Mouse (Mus musculus) midbrain, embryonic 14.5 days (tissue): ENCODE measurements around the gene Rpl6. TPM values are rescaled to one million over a fixed set of nuclear protein-coding genes. Genes with fewer than 3 reads are reported as not detected.

Experiments used
- ATAC-seq: fragments of 200-750 bp; cut with Nextera tagmentation; 2 replicates; pipeline ENCODE4 v1.8.0; 2017; ENCODE audit warnings: moderate number of reproducible peaks, moderate library complexity; ENCODE audit not compliant: low FRiP score, low TSS enrichment
- DNase-seq: peaks from one replicate; pipeline ENCODE4 v3.0.0-alpha.2; 2015
- H3K27ac ChIP-seq: fragments of 300-500 bp; sonication (generic); replicated peaks from 2 replicates; pipeline ENCODE4 v1.5.1; 2014; ENCODE audit warnings: mild to moderate bottlenecking, low read depth, low read length, moderate library complexity
- H3K27me3 ChIP-seq: fragments of 300-500 bp; sonication (generic); 2 replicates; pipeline ENCODE4 v1.6.1; 2014; ENCODE audit warnings: low read length, control low read depth, mixed read lengths; ENCODE audit not compliant: control insufficient read depth, insufficient read depth
- H3K36me3 ChIP-seq: fragments of 300-500 bp; sonication (generic); 2 replicates; pipeline ENCODE4 v1.6.1; 2014; ENCODE audit warnings: low read length, control low read depth; ENCODE audit not compliant: control insufficient read depth, insufficient read depth
- H3K4me1 ChIP-seq: fragments of 300-500 bp; sonication (generic); 2 replicates; pipeline ENCODE4 v1.6.1; 2014; ENCODE audit warnings: mild to moderate bottlenecking, antibody characterized with exemption, low read length, control low read depth; ENCODE audit not compliant: control insufficient read depth, insufficient read depth
- H3K4me2 ChIP-seq: fragments of 300-500 bp; sonication (generic); 2 replicates; pipeline ENCODE4 v1.6.1; 2014; ENCODE audit warnings: mild to moderate bottlenecking, low read length, moderate library complexity
- H3K4me3 ChIP-seq: fragments of 300-500 bp; sonication (generic); replicated peaks from 2 replicates; pipeline ENCODE4 v1.5.1; 2014; ENCODE audit warnings: low read depth, low read length
- H3K9ac ChIP-seq: fragments of 300-500 bp; sonication (generic); replicated peaks from 2 replicates; pipeline ENCODE4 v1.6.1; 2014; ENCODE audit warnings: mild to moderate bottlenecking, low read length, moderate library complexity
- H3K9me3 ChIP-seq: fragments of 300-500 bp; sonication (generic); 2 replicates; pipeline ENCODE4 v1.6.1; 2016; ENCODE audit warnings: low read length, control low read depth, mixed read lengths; ENCODE audit not compliant: control insufficient read depth
- WGBS: fragments of 180-500 bp; shearing (Covaris S2); extraction: QIAGEN DNeasy Blood & Tissue Kit; methylation state at CpG from one replicate; pipeline ENCODE4 v1.1.7; 2014; 5-methylcytosine and 5-hydroxymethylcytosine counted together
- polyA plus RNA-seq: library from polyadenylated mRNA; unstranded; fragments of >200 nt; fragmentation: Nextera tagmentation; extraction: Ambion mirVana; gene quantifications from 2 replicates; pipeline ENCODE4 v1.2.1, GENCODE M21; 2014

The Rpl6 gene
- polyA plus RNA-seq, 1 experiment from 2014 or later: 438 TPM

DNA sequence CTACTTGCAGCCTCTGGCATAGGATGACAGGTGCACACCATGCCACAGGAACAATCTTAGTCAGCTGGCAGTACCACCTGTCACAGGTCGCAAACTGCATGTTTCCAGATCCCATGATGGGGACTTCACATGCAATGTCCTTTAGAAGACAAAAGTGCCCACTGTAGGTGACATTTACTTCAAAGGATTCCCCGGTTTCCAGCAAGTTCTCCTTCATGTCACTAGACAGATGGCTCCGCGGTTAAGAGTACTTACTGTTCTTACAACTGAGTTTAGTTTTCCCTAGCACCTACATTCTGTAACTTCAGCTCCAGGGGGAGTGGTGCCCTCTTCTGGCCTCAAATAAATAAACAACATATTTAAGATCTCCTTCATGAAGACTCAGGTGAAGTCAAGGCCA is 31.4 kb upstream of the Rpl6 start:
- peak; percentile 52 for DNase-seq
- Histone ChIP-seq H3K4me1 (no peaks in the 10 kb centered on the region), H3K9ac (no peak overlapping the region), H3K27ac (no peak overlapping the region), H3K4me2 (no peak overlapping the region), H3K27me3 (no peaks in the 10 kb centered on the region), H3K4me3 (no peak overlapping the region), H3K36me3 (peaks cover 20% of the 10 kb centered on the region), H3K9me3 (no peaks in the 10 kb centered on the region)
- no peak for ATAC-seq
- 92% methylated on average over 4 of the region's 4 CpGs for WGBS

DNA sequence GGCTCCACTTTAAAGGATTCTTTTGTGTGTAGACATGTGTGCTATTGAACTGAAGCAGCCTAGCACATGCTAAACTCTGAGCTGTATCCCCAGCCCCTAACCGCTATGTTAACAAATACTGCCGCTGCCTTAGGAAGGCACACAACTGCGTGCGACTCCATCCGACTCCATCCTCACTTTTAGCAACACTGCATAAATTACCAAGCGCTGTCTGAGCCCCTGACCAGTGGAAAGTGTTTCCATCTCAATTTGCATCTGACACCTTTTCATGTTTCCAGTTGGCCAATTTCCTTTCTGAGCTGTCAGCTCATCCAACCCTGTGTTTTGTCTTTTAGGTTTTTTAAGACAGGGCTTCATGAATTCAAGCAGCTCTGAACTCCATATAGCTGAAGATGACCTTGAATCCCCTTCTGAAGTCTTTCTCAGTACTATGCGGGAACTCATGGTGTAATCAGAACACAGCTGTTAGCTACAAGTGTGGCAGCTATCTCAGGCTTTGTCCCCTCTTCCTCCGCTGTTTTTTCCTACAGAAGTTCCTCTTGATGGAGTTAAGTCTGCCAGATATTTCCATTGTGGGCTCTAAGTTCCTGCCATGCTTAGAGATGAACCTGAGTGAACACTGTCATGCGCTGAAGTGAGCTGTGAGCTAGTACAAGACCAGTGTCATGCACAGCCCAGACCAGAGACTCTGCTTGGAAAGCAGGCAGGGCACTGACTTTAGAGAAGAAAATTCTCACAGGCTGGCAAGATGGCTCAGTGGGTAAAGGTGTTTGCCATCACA is 25.0 kb upstream of the Rpl6 start:
- no peak overlapping the region for H3K4me2 ChIP-seq
- WGBS: 55% methylated on average over 9 of the region's 9 CpGs
- H3K27me3 ChIP-seq: no peaks in the 10 kb centered on the region
- DNase-seq (no peak), ATAC-seq (no peak)
- peaks cover under 1% of the 10 kb centered on the region; the same call in 1 of the 2 replicates for H3K36me3 ChIP-seq
- H3K9me3 ChIP-seq: no peaks in the 10 kb centered on the region
- 0 out of 2 replicates have a peak, but pooled peaks cover 6% of the 10 kb centered on the region for H3K4me1 ChIP-seq
- no peak overlapping the region for H3K4me3 ChIP-seq
- H3K9ac ChIP-seq: no peak overlapping the region
- H3K27ac ChIP-seq: no peak overlapping the region; the same call in 1 of the 2 replicates

DNA sequence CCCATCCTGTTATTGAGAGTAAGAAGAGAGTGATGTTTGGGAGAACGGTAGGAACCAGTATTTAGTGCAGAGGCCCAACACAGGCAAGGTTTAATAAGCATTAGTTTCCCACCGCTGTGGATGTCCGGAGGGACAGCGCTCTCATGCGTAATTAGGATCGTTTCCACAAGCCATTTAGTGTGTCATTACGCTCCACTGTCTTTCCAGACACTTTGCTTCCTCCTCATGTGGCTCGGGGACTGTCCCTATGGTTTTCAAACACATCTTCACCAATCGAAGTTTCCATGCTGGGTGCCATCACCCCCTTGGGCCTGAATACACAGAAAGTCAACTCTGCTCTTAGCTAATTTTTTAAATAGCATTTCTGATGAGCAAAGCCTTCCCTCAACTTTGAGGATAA is 21.0 kb upstream of the Rpl6 start:
- no peaks in the 10 kb centered on the region for H3K36me3 ChIP-seq
- H3K4me1 ChIP-seq: peaks cover 21% of the 10 kb centered on the region
- no peak overlapping the region for H3K9ac ChIP-seq
- no peaks in the 10 kb centered on the region for H3K27me3 ChIP-seq
- 74% methylated on average over 9 of the region's 9 CpGs for WGBS
- no peak overlapping the region for H3K4me3 ChIP-seq
- no peak overlapping the region for H3K4me2 ChIP-seq
- no peak overlapping the region for H3K27ac ChIP-seq
- H3K9me3 ChIP-seq: no peaks in the 10 kb centered on the region
- no peak for DNase-seq
- ATAC-seq: no peak

DNA sequence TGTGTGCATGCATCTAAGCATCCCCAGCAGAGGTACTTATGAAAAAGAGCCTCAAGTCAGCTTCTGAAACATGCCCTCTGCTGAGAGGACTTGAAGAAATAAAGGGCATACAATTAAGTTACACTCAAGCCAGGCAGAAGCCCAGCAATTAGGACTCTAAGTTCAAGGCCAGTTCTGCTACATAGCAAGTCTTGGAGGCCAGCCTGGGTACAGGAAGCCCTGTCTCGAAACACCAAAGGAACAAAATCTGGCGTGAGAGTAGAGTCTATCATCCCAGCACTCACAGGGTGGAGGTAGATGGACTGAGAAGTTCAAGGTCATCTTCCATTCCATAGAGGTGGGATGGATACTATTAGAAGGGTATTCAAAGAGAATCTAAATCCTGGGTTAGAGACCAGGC is 19.9 kb upstream of the Rpl6 start:
- H3K9me3 ChIP-seq: no peaks in the 10 kb centered on the region
- no peak overlapping the region for H3K4me2 ChIP-seq
- H3K9ac ChIP-seq: no peak overlapping the region
- H3K4me1 ChIP-seq: peaks cover 27% of the 10 kb centered on the region
- H3K27me3 ChIP-seq: no peaks in the 10 kb centered on the region
- ATAC-seq: no peak
- 76% methylated on average over 2 of the region's 2 CpGs for WGBS
- no peak for DNase-seq
- H3K4me3 ChIP-seq: no peak overlapping the region
- H3K36me3 ChIP-seq: no peaks in the 10 kb centered on the region
- H3K27ac ChIP-seq: peak overlapping the region; percentile 32; the same call in 1 of the 2 replicates

DNA sequence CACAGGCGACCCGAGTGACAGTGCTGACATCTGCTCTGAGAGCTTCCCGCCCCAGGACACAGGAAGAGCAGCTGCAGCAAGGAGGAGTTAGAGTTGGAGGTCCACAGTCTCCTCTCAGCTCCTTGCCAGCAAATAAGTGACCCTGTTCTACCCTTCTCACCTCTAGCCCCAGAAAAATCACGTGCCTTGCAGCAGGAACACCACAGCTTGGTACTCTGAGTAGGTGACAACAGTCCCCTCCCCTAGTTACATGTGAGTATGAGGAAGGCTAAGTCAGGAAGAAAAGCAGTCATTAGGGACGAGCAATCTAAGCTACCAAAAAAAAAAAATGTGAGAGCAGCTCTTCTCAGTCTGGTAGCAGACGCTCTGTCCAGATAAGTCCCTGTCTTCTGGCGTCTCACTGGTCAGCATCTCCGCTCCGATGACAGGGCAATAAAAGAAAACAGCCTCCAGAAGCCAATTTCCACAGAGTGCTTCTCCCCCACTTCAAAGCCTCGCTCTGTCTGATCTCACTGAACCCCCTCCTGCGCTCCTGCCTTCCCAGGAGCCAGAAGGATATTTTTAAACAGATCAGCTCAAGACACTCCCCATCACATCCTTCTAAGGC is 19.2 kb upstream of the Rpl6 start:
- Histone ChIP-seq H3K9ac (no peak overlapping the region), H3K4me2 (no peak overlapping the region), H3K36me3 (no peaks in the 10 kb centered on the region), H3K27ac (peak overlapping the region; percentile 32), H3K27me3 (no peaks in the 10 kb centered on the region), H3K4me3 (no peak overlapping the region), H3K9me3 (no peaks in the 10 kb centered on the region), H3K4me1 (peaks cover 29% of the 10 kb centered on the region)
- DNase-seq (peak; percentile 41), ATAC-seq (no peak)
- 46% methylated on average over 11 of the region's 11 CpGs for WGBS

DNA sequence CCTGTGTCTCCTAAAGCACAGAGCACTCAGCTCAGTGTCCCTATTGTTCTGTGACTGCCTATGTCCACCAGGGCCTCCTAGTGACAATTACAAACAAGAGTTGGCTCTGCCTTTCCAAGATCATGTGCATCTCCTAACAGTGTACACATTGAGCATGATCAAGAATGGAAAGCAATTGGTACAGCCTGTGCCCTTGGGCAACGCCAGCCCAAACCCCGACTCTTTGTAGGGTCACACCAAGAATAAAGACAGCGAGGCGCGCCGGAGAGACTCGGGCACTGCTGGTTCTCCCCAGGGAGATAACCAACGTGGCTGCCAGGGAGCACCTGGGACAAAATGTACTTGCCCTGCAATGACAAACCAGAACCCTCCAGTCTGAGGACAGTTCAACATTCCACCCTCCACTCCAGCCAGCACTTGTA is 16.7 kb upstream of the Rpl6 start:
- H3K27ac ChIP-seq: no peak overlapping the region
- H3K9me3 ChIP-seq: no peaks in the 10 kb centered on the region
- H3K27me3 ChIP-seq: no peaks in the 10 kb centered on the region
- peaks cover 36% of the 10 kb centered on the region for H3K4me1 ChIP-seq
- ATAC-seq: no peak
- H3K4me3 ChIP-seq: no peak overlapping the region
- no peak overlapping the region for H3K9ac ChIP-seq
- no peak for DNase-seq
- 71% methylated on average over 8 of the region's 8 CpGs for WGBS
- no peak overlapping the region for H3K4me2 ChIP-seq
- no peaks in the 10 kb centered on the region for H3K36me3 ChIP-seq

DNA sequence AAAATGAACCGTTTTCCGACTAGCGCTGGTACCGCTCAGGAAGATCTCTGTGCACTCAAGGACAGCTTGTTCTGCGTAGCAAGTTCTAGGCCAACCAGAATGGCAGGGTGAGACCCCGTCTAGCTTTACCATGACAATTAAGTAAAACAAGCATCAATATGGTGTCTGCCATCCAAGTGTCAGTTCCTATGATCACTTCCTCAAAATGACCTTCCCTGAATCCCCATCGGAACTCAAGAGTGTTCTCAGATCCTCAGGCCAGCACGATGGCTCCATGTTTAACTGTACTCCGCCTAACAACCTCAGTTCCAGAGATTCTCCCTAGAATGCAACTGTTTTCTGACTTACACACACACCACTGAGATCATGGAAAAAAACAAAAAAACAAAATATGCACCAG is 16.0 kb upstream of the Rpl6 start:
- H3K9ac ChIP-seq: no peak overlapping the region

DNA sequence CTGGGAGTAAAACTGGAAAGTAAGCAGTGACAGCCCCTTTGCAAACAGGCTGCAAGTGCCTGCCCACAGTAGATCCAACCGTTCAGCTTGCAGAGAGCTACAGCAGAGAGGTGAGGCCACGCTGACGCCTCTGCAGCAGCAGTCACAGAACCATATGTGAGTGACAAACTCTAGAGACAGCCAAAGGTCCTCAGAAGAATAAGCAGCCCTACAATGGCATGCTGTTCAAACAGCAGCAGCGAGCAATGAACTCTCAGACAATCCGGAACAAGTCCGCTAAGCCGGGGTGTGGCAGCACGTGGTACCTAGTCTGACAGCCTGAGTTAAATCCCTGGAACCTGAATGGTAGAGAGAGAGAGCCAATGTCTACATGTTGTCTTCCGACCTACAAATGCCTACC is 15.1 kb upstream of the Rpl6 start:
- 67% methylated on average over 9 of the region's 9 CpGs for WGBS
- Histone ChIP-seq H3K9ac (no peak overlapping the region), H3K27ac (no peak overlapping the region), H3K4me1 (peaks cover 33% of the 10 kb centered on the region), H3K4me3 (no peak overlapping the region), H3K27me3 (no peaks in the 10 kb centered on the region), H3K9me3 (no peaks in the 10 kb centered on the region), H3K36me3 (no peaks in the 10 kb centered on the region), H3K4me2 (no peak overlapping the region)
- DNase-seq (no peak), ATAC-seq (no peak)

More for the DNA sequence above, 16.0 kb upstream of the Rpl6 start:
- Histone ChIP-seq H3K4me2 (no peak overlapping the region), H3K27ac (no peak overlapping the region), H3K27me3 (no peaks in the 10 kb centered on the region), H3K4me1 (peaks cover 36% of the 10 kb centered on the region), H3K36me3 (no peaks in the 10 kb centered on the region), H3K9me3 (no peaks in the 10 kb centered on the region), H3K4me3 (no peak overlapping the region)
- no peak for DNase-seq
- no peak for ATAC-seq
- 93% methylated on average over 9 of the region's 9 CpGs for WGBS
